Mouse (Mus musculus): Measurements from ENCODE around the gene Gm10065.

DNA sequence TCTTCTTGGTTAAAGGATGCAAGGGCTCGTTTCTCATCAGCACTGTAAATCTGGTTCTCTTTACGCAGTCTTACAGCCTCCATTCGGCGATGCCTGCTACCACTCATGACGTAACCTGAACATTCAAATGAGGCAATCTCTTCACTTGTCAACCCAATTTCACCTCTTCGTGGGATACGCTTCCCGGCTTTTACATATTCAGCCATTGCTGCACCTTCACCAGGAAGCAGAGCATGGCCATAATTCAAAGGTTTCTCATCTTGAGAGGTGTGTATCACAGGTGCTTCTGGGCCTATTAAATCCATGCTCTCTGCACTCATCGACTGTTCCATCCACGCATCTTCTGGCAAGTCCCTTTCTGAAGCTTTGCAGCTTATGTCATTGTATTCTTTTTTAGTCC lies 11.9 kb downstream of the Gm10065 start:
- TF ChIP-seq USF1 (IDR thresholded peaks at IDR 0.05; ENCODE audit: low read depth) (no peak), POLR2A (IDR thresholded peaks at IDR 0.05; ENCODE audit: insufficient read length, low read depth) (no peak), MAX (IDR thresholded peaks at IDR 0.05; ENCODE audit: low read depth) (no peak), MYOG (IDR thresholded peaks at IDR 0.05; ENCODE audit: control insufficient read depth in 1 of 3, insufficient read depth in 1 of 3, insufficient read length in 2 of 3, low read depth in 2 of 3) (no peak), POLR2AphosphoS2 (IDR thresholded peaks at IDR 0.05; ENCODE audit: insufficient read length, low read depth) (no peak), REST (IDR thresholded peaks at IDR 0.05; ENCODE audit: insufficient read depth, insufficient read length) (no peak), TCF3 (IDR thresholded peaks at IDR 0.05; ENCODE audit: insufficient read length, low read depth) (no peak), SRF (IDR thresholded peaks at IDR 0.05; ENCODE audit: control insufficient read depth, insufficient read length, low read depth) (no peak), MYOD1 (IDR thresholded peaks at IDR 0.05; ENCODE audit: control insufficient read depth in 1 of 3, insufficient read length in 2 of 3, low read depth in 2 of 3) (no peak), TCF12 (IDR thresholded peaks at IDR 0.05; ENCODE audit: insufficient read depth, poor library complexity, severe bottlenecking) (no peak), E2F4 (IDR thresholded peaks at IDR 0.05; ENCODE audit: insufficient read depth) (no peak)
